Mouse (Mus musculus) spleen, postnatal 4 days (tissue): ENCODE data around the gene Slc36a2.

Source experiments
- DNase-seq, 2 experiments: peaks; one replicate each; pipeline ENCODE4 v3.0.0; 2022; ENCODE audit warnings: low spot score in 2 of 2

The Slc36a2 gene

GRCm38 (mm10) chr11:55184733-55185291, at the start of gene Slc36a2:
Slc36a2 (minus strand) TSS chr11:55185077.
- DNase-seq = no peak

DNA sequence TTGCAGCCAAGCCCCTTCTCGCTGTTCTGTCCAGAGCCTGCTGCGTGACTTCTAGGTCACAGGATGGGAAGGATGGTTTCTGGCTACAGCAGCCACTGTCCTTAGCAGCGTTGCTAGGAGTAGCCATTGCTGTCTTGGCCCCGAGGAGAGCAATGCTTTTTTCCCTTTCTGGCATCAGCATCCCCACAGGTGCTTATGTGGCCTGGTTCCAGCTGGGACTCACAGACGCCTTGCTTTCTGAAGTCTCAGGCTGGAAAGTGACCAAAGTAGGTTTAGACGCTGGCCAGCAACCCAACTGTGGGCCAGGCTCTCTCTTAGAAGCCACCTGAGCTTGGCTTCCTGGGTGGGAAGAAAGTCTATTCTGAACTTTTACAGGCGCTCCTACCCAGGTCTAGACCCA, 49.4 kb upstream of the Slc36a2 start:
- no peak for DNase-seq

GRCm38 (mm10) chr11:55231034-55231433, 46.2 kb upstream of the Slc36a2 start:
- no peak for DNase-seq

DNA sequence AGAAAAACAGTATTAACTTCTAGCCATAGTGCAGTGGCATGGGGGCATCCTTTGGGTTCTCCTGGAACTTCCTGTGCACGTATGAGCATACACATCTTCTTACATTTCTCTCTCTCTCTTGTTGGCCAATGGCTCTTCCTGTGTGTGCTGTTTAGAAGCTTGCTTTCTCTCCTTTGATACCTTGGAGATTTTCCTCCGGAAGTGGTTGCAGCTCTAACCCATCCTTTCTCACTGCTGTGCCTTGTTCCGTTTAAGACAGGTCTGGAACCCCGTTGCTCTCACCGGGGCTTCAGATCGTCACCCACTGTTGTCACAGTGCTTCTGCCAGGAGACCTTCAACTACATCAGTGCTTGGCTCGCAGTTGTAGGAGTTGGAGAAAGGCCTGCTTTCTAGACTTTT, 36.4 kb upstream of the Slc36a2 start:
- DNase-seq = no peak

- DNase-seq = no peak
Measured at GRCm38 (mm10) chr11:55218473-55218872, 33.6 kb upstream of the Slc36a2 start.

DNA sequence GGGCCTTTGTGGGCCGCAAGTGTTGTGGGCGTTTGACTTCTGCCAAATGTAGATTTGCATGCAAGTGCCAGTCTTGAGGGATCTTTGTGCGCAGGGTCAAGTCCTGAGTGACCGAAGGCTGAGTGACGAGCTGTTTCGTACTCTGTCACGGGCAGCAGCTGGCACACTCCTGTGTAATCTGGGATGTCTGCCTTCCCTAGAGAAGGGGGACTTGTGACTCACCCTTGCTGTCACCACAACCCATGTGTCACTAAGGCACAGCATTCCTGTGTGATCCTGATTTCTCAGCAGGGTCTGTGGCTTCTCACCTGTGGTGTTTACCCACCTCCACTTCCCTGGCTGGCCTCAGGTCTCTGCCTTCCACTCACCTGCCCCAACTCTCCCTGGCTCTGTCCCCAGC, 33.0 kb upstream of the Slc36a2 start:
- no peak for DNase-seq

DNA sequence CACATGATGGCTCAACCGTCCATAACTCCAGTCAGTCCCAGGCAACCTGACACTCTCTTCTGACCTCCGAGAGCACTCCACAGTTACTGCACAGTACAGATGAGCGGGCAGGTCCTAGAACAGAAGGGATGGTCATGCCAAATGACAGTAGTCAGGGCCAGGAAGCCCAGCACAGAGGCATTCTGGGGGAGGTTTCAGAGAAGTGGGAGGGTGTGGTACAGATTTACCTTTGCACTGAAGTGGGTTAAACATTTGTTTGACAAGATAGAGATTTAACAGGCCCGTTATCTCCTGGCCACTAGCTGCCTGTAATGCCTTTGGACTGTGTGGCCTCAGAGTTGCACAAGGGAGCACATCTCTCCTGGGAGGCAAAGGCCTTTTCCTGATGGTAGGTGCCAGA, 32.5 kb upstream of the Slc36a2 start:
- DNase-seq = no peak

DNA sequence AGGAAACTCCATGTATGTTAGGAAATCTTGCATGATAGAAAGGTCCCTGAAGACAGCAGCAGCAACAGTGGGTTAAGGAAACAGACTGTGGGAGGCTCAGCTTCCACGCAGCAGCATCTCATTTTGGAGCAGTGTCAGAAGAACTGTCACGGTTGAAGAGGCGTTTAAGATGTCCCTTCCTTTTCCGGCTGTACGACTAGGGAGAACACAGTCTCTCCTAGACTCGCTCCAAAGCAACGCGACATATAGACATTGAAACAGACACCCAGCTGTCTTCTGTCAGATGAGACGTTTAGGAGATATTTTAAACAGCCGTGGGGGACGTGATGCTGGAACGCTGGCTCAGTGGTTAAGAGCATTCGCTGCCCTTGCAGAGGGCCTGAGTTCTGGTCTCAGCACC, 32.0 kb upstream of the Slc36a2 start:
- no peak for DNase-seq

DNA sequence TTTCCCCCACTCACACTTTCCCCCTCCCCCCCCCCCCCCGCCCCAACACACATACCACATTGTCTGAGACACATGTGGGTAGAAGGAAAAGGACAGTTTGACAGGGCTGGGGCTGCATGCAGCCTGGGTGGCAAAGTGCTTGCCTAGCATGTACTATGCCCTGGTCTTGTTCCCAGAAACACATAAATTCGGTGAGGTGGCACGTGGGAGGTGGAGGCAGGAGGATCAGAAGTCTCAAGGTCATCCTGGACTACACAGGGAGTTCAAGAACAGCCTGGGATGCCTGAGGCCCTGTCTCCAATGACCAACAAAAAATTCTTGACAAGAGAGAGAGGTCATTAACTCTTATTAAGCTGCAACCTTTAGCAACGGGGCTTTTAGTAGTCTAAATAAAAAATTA, 31.2 kb upstream of the Slc36a2 start:
- no peak for DNase-seq

DNA sequence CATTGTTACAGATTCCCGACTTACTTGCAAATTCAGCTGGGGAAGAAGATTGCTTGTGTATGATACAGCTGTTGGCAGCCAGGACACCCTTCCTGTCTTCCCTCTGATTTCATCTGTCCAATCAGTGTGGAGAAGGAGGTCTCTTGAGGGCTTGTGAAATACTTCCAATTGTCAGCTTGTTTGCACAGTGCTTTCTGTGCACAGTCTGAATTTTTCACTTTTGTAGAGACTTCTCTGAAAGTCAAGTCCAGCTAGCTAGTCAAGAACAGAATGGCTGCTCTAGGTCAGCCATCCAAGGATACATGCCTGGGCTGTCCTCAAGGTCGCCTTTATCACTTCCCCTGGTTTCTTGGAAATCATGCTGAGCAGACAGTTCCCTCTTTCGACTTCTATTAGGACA, 30.1 kb upstream of the Slc36a2 start:
- no peak for DNase-seq

DNA sequence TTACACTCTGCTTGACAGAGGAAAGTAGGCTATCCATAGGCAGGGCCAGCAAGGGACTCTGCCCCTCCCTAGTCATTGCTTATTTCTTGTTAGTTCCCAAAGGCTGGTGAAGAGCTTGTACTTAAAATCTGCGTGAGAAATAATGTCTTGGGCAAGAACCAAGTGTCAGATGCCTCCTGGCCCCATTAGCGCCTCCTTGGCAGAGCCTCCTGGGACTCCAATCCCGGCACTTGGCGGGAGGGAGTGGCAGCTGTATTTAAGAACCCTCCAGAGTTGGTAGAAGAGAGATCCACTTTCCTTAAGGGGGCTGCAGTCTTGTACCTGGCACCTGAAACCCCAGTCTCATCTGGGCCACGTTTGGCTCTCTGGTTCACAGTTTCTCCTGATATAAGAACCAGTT, 29.3 kb upstream of the Slc36a2 start:
- no peak for DNase-seq

DNA sequence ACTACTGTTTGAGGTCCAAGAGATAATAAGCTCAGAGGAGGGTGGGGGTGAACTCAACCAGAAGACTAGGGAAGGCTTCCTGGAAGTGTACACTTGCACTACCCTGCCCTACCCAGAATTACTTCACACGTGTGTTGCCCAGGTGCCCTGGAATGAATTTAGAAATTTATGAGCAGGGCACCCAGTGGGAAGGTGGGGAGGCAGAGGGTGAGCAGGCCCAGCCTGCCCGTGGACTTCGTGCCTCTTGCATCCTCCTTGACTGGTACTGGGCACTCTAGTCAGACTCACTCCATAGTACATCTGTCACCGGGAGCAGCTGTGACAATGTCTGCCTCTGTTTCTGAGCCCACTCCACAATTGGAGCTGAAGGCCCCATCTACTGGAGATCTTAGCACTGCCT, 28.6 kb upstream of the Slc36a2 start:
- no peak for DNase-seq

- DNase-seq = no peak
Measured at GRCm38 (mm10) chr11:55209626-55210353, 24.9 kb upstream of the Slc36a2 start.

DNA sequence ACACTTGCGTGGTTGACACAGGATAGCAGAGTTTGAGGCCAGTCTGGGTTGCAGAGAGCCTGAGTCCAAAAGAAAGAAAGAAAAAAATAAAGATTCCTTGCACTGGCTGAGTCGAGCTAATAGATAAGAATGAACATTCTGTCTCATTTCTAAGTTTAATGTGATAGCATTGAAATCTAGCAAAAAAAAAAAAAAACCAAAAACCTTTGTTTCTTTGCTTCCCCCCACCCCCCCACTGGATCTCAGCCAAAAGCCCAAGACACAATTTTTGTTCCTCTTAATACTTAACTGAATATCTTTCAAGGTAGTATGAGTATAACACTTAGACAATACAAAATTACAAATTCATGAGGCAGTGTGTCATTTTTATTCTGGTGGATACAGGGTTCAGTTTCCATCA, 24.2 kb upstream of the Slc36a2 start:
- DNase-seq = no peak

- no peak for DNase-seq
Measured at GRCm38 (mm10) chr11:55208001-55208690, 23.3 kb upstream of the Slc36a2 start.

DNA sequence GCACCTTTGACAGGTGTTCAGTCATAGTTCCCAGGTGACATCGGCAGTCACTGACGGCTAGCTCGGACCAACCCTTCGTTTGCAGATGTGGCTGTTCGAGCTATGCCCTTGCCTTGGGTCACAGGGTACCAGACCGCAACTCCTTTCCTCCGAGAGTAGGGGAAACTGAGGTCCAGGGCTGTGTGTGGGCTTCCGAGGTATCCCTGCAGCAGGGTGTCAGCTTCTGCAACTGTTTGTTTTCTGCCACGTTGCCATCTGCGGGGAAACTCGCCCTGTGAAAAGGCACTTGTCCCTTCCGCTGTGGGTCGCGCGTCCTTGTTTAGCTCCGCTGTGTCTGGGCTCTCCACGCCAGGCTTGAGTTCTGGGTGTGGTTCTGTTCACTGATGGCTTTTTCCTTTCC, 19.7 kb upstream of the Slc36a2 start:
- DNase-seq = peak; percentile 17 to 69

DNA sequence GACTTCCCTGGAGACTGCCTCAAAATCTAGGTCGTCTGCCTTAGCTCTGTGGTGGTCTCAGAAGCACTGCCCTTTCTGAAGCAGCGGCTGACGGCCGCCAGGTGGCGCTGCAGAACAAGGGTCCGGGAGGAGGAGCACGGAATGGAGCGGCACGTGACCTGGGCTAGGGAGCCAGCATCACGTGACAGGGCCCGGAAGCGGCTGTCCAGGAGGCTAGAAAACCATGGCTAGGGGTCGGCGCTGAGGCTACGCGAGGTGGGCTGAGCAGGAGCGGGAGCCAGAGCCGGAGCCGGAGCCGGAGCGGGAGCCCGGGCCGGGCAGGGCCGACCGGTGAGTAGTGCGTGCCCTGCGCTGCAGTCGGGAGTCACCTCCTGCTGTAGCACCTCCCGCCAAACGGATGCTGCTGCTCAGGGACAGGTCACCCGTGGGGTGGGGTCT, 19.3 kb upstream of the Slc36a2 start, which contains the start of gene Slc36a1:
Gene Slc36a1, plus strand, starts transcription at position 192 of the 438 bp plus-strand sequence.
- peak; percentile 93 to 99 for DNase-seq

DNA sequence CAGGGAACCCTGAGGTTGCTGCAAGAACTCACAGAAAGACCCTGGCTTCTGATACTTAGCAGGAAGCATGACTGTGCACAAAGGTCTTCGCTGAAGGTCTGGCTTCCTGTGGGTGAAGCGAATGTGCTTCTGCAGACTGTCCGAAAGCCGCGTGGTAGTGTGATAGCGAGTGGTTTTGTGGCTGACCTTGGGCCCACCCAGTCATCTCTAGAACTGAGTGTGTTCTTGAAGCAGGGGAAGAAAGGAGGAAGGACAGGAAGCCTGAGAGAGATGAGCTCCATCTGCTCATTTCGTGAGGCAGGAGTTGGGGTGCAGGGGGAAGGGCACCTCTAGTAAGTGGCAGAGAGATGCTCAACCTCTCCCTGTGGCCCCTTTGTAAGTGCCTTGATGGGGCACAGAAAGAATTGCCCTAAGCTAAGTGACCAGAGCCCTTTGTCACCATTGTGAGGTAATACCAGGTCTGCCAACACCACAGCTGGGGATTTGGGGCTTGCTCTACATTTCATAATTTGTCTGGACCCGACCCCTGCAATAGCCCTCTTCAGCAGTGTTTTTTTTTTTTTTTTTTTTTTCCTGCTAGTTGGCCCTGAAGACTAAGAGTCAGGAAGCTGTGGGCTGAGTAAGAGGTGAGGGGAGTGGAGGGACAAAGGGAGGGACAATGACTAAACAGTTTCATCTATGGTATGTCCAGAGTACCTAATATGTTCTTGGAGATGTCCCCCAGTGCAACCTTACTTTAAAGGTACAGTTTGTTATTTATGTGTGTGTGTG, 13.0 kb upstream of the Slc36a2 start:
- DNase-seq = no peak

- no peak for DNase-seq
Measured at GRCm38 (mm10) chr11:55197086-55197485, 12.2 kb upstream of the Slc36a2 start.

DNA sequence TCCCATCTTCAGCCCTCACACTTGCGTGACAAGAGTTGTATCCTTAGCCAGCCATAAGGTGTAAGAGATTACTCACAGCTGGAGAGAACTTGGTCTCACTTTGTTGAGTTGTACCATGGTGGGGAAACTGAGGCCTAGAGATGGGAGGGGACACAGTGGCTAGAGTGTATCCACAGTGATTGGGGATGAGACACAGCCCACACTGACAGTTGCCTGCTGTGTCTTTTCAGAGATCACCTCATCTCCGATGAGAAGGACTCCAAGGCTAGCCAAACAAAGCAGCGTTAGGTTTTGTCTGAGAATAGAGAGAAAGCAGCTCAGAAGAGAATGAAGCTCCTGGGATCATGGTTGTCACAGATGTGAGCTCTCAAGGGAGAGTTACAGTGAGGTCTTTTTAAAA, 5.3 kb upstream of the Slc36a2 start:
- no peak for DNase-seq

GRCm38 (mm10) chr11:55187777-55188176, 2.9 kb upstream of the Slc36a2 start:
- no peak for DNase-seq

DNA sequence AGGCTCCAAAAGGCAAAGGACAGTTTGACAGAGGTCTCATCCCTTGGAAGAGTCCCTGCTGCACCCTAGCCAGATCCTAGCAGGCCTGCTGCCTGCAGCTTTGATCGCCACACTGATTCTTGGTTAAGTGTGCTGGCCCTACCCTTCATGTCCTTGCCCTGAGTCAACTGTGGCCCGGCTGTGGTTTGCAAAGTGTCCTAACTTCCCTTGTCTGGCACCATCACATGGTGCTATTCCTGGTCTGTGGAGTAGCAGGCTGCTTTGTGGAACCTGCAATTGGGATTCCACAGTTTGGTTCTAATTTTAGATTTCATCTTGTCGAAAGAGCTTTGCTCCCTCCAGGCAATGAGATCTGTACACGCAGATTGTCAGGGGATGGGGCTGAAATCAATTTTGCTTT, 2.4 kb upstream of the Slc36a2 start:
- no peak for DNase-seq
